Mouse (Mus musculus): ENCODE measurements at regions not wholly inside any gene's neighbourhood (a gene's known extent, or its start where the extent isn't known, plus 50 kb on each side); places are given as distances from the start of the nearest gene placed in this dataset.
A peak's percentile ranks its signal among the peaks of the same experiment; 100 is the strongest.

DNA sequence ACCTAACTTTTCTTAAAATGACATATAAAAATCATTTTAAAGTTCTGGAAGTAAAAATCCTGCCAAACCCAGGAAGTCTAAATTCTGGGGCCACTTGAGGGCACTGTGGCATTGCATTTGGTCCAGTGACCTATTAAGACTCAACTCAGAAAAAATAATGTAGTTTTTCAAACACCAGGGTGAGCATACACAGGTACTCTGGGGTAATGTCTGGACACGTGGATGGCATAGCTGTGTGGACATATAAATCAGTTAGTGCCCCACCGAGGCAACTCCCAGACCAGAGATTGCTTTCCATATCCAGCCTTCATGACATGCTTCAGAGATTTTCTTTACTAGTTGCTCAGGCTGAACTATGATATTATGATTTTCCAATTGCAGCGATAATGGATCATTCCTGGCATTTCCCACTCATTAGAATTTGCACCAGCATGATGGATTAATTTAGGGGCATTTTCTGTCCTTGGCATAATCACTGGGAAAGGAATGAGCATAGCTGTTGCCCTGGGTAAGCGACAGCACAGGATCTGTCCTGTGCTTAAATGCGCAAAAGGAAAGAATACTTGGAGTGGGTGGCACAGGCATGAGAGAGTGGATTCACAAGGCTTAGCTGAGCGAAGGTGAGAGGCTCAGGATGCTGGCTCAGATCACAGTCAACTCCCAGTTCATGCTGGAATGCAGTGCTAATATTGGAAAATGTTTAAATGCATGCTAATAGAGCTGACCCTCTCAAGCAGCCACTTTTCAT lies 1526.6 kb upstream of the Cdh8 start:
- no peak for DNase-seq (ENCODE audit: low spot score in 2 of 2)

DNA sequence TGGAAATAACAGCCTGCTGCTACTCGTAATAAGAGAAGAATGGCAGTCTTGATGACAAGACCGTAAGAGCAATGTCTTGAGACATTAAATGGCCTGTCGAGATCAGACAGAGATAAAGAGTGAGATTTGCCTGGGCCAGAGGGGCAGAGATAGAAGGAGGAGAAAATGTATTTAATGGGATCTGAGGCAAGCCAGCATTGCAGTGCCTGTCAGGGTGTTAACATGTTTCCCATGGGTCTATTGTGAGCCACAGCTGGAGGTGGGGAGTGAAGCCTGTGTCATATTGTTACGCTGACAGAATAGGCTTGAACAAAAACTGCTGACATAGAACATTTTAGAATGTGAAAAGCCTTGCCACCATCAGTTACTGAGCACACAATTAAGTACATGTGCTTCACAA lies 1523.3 kb upstream of the Cdh8 start:
- no peak for DNase-seq (ENCODE audit: low spot score in 2 of 2)

DNA sequence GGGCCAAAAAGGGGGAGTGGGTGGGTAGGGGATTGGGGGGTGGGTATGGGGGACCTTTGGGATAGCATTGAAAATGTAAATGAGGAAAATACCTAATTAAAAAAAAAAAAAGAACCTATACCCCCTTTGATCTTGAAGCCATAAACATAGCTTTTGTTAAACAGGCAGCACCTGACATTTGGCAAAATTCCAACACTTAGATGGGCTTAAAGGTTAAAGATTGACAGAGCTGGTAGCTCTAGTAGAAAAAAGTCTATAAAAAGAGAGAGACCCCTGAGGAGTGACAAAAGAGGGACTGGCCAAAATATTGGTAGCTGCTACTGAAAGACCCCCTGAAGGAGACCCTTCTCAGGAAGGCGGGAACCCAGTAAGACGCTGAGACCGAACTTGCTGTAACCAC lies 1474.0 kb upstream of the Cdh8 start:
- no peak for DNase-seq (ENCODE audit: low spot score in 2 of 2)

DNA sequence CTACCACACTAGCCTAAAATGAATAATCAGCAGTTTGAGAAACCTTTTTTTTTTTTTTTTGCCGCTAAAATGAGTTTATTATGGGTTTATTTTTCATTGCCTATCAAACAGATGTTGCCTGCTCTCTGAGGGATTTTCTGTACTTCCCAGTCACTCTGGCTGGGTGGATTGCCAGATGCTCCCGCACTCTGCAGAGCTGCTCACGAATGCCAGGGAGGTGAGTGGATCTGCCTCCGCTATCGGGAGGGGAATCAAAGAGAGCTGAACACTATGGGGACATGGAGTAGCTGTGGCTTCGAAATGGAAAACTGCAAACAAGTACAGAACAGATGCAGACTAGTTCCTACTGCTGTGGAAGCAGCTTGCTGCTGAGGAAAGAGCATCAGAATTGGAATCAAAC lies 1449.4 kb upstream of the Cdh8 start:
- no peak for DNase-seq (ENCODE audit: low spot score in 2 of 2)

DNA sequence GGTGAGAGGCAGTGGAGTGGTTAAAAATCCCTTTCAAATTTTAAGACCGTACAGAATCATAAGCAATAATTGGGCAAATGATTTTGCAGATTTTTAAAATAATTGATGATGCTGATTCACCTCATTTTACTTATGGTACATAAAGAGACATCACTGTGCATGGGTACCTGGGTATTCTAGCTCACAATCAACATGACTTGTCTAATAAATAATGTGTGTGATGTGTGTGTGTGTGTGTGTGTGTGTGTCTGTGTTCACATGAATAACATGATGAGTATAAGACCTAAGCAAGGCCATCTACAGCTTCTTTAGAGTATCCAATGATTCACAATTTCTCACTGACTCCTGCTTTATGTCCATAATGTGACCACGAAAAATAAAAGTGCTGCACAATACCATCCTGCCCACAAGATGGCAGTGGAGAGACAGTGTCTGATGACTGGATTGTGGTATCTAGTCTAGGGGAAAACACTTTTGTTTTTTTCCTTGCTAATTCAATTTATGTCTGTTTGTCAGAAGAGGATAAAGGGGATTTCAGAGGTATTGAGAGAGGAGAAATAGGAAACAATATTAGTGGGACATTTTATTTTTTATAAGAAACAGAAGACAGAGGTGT lies 1434.7 kb upstream of the Cdh8 start:
- peak in 1 of 2 experiments; percentile 2 for DNase-seq (ENCODE audit: low spot score in 2 of 2)

All from adrenal gland, adult 18-20 months (tissue).